Mouse (Mus musculus) lung, postnatal 0 days (tissue): Measurements from ENCODE around the gene Rprd1b.

Experiments
- CTCF ChIP-seq: IDR thresholded peaks from 2 replicates; pipeline ENCODE4 v1.5.1; 2016; ENCODE audit warnings: antibody characterized with exemption, mild to moderate bottlenecking
- EP300 ChIP-seq: IDR thresholded peaks from 2 replicates; pipeline ENCODE4 v1.6.1; 2016; ENCODE audit warnings: antibody characterized with exemption, mild to moderate bottlenecking, control low read depth

DNA sequence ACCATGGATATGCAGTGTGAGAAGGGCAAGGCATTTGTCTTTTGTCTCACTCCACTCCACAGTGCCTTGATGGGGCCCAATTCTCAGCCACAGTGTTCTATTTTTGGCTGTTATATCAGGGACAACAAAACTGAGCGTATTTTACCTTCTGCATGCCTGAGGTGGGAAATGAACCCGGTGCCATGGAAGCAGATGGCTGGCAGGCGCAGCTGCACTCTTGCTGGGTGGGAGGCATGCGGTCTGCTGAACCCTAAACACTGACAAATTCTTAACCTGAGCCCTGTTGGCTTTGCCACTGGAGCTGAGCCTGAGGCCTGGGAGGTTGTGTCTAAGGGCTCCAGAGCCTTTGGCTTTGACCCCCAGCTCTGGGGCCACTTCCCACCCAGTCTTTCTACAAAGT is 42.7 kb upstream of the Rprd1b start:
- TF ChIP-seq CTCF (no peak), EP300 (no peak)
